Mouse (Mus musculus): ENCODE results near the gene Tnnt3. TPM values are rescaled to one million over a fixed set of nuclear protein-coding genes. Genes with fewer than 3 reads are reported as not detected.

Gene Tnnt3
- polyA plus RNA-seq, 2 experiments, result 114 to 183 TPM

GRCm38 (mm10) chr7:142488053-142488452 is 10.6 kb upstream of the Tnnt3 start:
- Histone ChIP-seq H3K9ac (ENCODE audit: low read depth, low read length, severe bottlenecking) (no peak overlapping the region), H3K4me1 (ENCODE audit: control insufficient read depth, insufficient read depth, low read length) (peaks cover 53% of the 10 kb centered on the region)
- WGBS, result 63% methylated on average over 3 of the region's 3 CpGs

GRCm38 (mm10) chr7:142493535-142493934 is 5.1 kb upstream of the Tnnt3 start:
- Histone ChIP-seq H3K9me3 (ENCODE audit: control insufficient read depth, low read length) (no peaks in the 10 kb centered on the region), H3K4me3 (replicated peaks; ENCODE audit: low read length) (no peak overlapping the region), H3K27ac (replicated peaks; ENCODE audit: low read depth, low read length) (peak overlapping the region; percentile 38; the same call in 1 of the 2 replicates), H3K4me2 (replicated peaks; ENCODE audit: low read depth, low read length, severe bottlenecking) (no peak overlapping the region), H3K36me3 (ENCODE audit: control insufficient read depth, insufficient read depth, low read length) (peaks cover 40% of the 10 kb centered on the region), H3K27me3 (ENCODE audit: control insufficient read depth, insufficient read depth, low read length) (no peaks in the 10 kb centered on the region), H3K4me1 (ENCODE audit: control insufficient read depth, insufficient read depth, low read length) (peaks cover 3% of the 10 kb centered on the region; the same call in 1 of the 2 replicates), H3K9ac (ENCODE audit: low read depth, low read length, severe bottlenecking) (no peak overlapping the region)
- ATAC-seq (ENCODE audit: low FRiP score, low read depth) (0 out of 2 replicates have a peak, but pooled peaks have one; percentile 14), DNase-seq (ENCODE audit: low spot score) (no peak)
- no peak for TF ChIP-seq POLR2A (IDR thresholded peaks at IDR 0.05; ENCODE audit: borderline replicate concordance, extremely low read depth, insufficient read depth, insufficient read length)
- WGBS, result 45% methylated on average over 8 of the region's 8 CpGs

More at GRCm38 (mm10) chr7:142488053-142488452, 10.6 kb upstream of the Tnnt3 start:
- Histone ChIP-seq H3K4me2 (replicated peaks; ENCODE audit: low read depth, low read length, severe bottlenecking) (no peak overlapping the region), H3K4me3 (replicated peaks; ENCODE audit: low read length) (no peak overlapping the region), H3K36me3 (ENCODE audit: control insufficient read depth, insufficient read depth, low read length) (peaks cover 47% of the 10 kb centered on the region), H3K27ac (replicated peaks; ENCODE audit: low read depth, low read length) (peak overlapping the region; percentile 92), H3K9me3 (ENCODE audit: control insufficient read depth, low read length) (no peaks in the 10 kb centered on the region), H3K27me3 (ENCODE audit: control insufficient read depth, insufficient read depth, low read length) (no peaks in the 10 kb centered on the region)
- no peak for TF ChIP-seq POLR2A (IDR thresholded peaks at IDR 0.05; ENCODE audit: borderline replicate concordance, extremely low read depth, insufficient read depth, insufficient read length)
- no peak for ATAC-seq (ENCODE audit: low FRiP score, low read depth)
- no peak for DNase-seq (ENCODE audit: low spot score)

GRCm38 (mm10) chr7:142496158-142496557 is 2.5 kb upstream of the Tnnt3 start:
- ATAC-seq (ENCODE audit: low FRiP score, low read depth) (no peak), DNase-seq (ENCODE audit: low spot score) (no peak)
- Histone ChIP-seq H3K27ac (replicated peaks; ENCODE audit: low read depth, low read length) (no peak overlapping the region), H3K4me3 (replicated peaks; ENCODE audit: low read length) (no peak overlapping the region), H3K9me3 (ENCODE audit: control insufficient read depth, low read length) (no peaks in the 10 kb centered on the region), H3K36me3 (ENCODE audit: control insufficient read depth, insufficient read depth, low read length) (peaks cover 16% of the 10 kb centered on the region; the same call in 1 of the 2 replicates), H3K4me1 (ENCODE audit: control insufficient read depth, insufficient read depth, low read length) (0 out of 2 replicates have a peak, but pooled peaks cover 3% of the 10 kb centered on the region), H3K27me3 (ENCODE audit: control insufficient read depth, insufficient read depth, low read length) (no peaks in the 10 kb centered on the region), H3K4me2 (replicated peaks; ENCODE audit: low read depth, low read length, severe bottlenecking) (no peak overlapping the region), H3K9ac (ENCODE audit: low read depth, low read length, severe bottlenecking) (no peak overlapping the region)
- no peak for TF ChIP-seq POLR2A (IDR thresholded peaks at IDR 0.05; ENCODE audit: borderline replicate concordance, extremely low read depth, insufficient read depth, insufficient read length)
- 72% methylated on average over 3 of the region's 3 CpGs for WGBS

- no peaks in the 10 kb centered on the region for H3K9me3 ChIP-seq (ENCODE audit: control insufficient read depth, low read length)
- DNase-seq (ENCODE audit: low spot score) (no peak), ATAC-seq (ENCODE audit: low FRiP score, low read depth) (no peak)
- H3K4me2 ChIP-seq (replicated peaks; ENCODE audit: low read depth, low read length, severe bottlenecking), result no peak overlapping the region
- no peak overlapping the region for H3K27ac ChIP-seq (replicated peaks; ENCODE audit: low read depth, low read length)
- H3K4me3 ChIP-seq (replicated peaks; ENCODE audit: low read length), result no peak overlapping the region
- no peaks in the 10 kb centered on the region for H3K27me3 ChIP-seq (ENCODE audit: control insufficient read depth, insufficient read depth, low read length)
- 86% methylated on average over 5 of the region's 5 CpGs for WGBS
- TF ChIP-seq POLR2A (IDR thresholded peaks at IDR 0.05; ENCODE audit: borderline replicate concordance, extremely low read depth, insufficient read depth, insufficient read length), result no peak
- peaks cover 12% of the 10 kb centered on the region; the same call in 1 of the 2 replicates for H3K36me3 ChIP-seq (ENCODE audit: control insufficient read depth, insufficient read depth, low read length)
- no peak overlapping the region for H3K9ac ChIP-seq (ENCODE audit: low read depth, low read length, severe bottlenecking)
- H3K4me1 ChIP-seq (ENCODE audit: control insufficient read depth, insufficient read depth, low read length), result 0 out of 2 replicates have a peak, but pooled peaks cover 3% of the 10 kb centered on the region
These were observed 1.8 kb upstream of the Tnnt3 start for GRCm38 (mm10) chr7:142496800-142497199.

- 92% methylated on average over 2 of the region's 2 CpGs for WGBS
- H3K27me3 ChIP-seq (ENCODE audit: control insufficient read depth, insufficient read depth, low read length), result no peaks in the 10 kb centered on the region
- no peak overlapping the region for H3K9ac ChIP-seq (ENCODE audit: low read depth, low read length, severe bottlenecking)
- H3K36me3 ChIP-seq (ENCODE audit: control insufficient read depth, insufficient read depth, low read length), result peaks cover 4% of the 10 kb centered on the region; the same call in 1 of the 2 replicates
- no peak overlapping the region for H3K4me2 ChIP-seq (replicated peaks; ENCODE audit: low read depth, low read length, severe bottlenecking)
- no peaks in the 10 kb centered on the region for H3K9me3 ChIP-seq (ENCODE audit: control insufficient read depth, low read length)
- 0 out of 2 replicates have a peak, but pooled peaks cover 3% of the 10 kb centered on the region for H3K4me1 ChIP-seq (ENCODE audit: control insufficient read depth, insufficient read depth, low read length)
- DNase-seq (ENCODE audit: low spot score), result no peak
- TF ChIP-seq POLR2A (IDR thresholded peaks at IDR 0.05; ENCODE audit: borderline replicate concordance, extremely low read depth, insufficient read depth, insufficient read length), result no peak
- no peak overlapping the region for H3K4me3 ChIP-seq (replicated peaks; ENCODE audit: low read length)
- no peak overlapping the region for H3K27ac ChIP-seq (replicated peaks; ENCODE audit: low read depth, low read length)
- no peak for ATAC-seq (ENCODE audit: low FRiP score, low read depth)
These were observed 861 bp upstream of the Tnnt3 start for GRCm38 (mm10) chr7:142497775-142498174.

Measured in limb, embryonic 14.5 days (tissue).